Mouse (Mus musculus): ENCODE measurements at regions not wholly inside any gene's neighbourhood (a gene's known extent, or its start where the extent isn't known, plus 50 kb on each side); places are given as distances from the start of the nearest gene placed in this dataset.
A peak's percentile ranks its signal among the peaks of the same experiment; 100 is the strongest.

DNA sequence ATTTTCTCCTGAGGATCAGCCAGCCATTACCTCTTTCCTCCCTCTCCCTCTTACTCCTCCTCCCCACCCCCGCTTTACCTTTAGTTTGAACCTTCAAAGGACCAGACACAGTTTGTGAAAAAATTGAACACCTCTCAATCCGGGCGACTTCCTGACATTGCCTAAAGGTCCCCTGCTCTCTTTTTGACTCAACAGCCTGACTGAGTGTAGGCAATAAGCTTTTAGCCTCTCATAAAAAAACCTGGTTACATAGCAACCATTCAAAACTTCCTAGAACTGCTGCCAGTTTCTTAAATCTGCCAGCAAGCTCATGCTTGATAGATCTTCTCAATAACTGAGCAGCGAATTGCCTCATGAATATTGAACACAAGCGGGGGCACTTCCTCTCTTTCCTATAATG is 71.7 kb downstream of the Zfp945 start:
- H3K9ac ChIP-seq, result no peak overlapping the region
- no peaks in the 10 kb centered on the region for H3K27me3 ChIP-seq
- no peaks in the 10 kb centered on the region for H3K4me1 ChIP-seq (replicated peaks)
- WGBS, result 71% methylated on average over 5 of the region's 5 CpGs
- H3K36me3 ChIP-seq, result peaks cover 62% of the 10 kb centered on the region
- H3K4me3 ChIP-seq, result no peak overlapping the region
- H3K9me3 ChIP-seq, result peaks cover 48% of the 10 kb centered on the region
- no peak overlapping the region for H3K27ac ChIP-seq (replicated peaks)
- no peak overlapping the region for H3K4me2 ChIP-seq
- no peak for ATAC-seq (ENCODE audit: low FRiP score, low read depth)

DNA sequence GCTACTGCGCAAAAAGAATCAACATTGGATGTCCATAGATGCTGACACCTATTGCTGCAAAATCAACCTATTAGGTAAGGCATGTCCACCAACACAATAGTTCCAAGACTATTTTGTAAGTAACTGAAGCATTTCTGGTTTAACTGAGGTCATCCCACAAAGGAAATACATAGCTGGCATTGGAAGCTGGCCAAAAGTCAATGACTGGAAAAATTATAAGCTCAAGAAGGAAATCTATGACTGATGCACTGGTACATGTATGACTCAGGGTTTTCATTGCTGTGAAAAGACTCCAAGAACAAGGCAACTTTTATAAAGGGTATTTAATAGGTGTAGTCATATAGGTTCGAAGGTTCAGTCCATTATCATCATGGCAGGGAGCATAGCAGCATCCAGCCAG is 82.5 kb downstream of the Zfp945 start:
- H3K4me3 ChIP-seq, result no peak overlapping the region
- H3K9ac ChIP-seq, result no peak overlapping the region
- peaks cover 57% of the 10 kb centered on the region for H3K36me3 ChIP-seq
- WGBS, result 90% methylated on average over 2 of the region's 2 CpGs
- H3K4me1 ChIP-seq (replicated peaks), result no peaks in the 10 kb centered on the region
- no peaks in the 10 kb centered on the region for H3K27me3 ChIP-seq
- H3K27ac ChIP-seq (replicated peaks), result no peak overlapping the region
- no peak for ATAC-seq (ENCODE audit: low FRiP score, low read depth)
- H3K9me3 ChIP-seq, result peaks cover 41% of the 10 kb centered on the region
- no peak overlapping the region for H3K4me2 ChIP-seq

DNA sequence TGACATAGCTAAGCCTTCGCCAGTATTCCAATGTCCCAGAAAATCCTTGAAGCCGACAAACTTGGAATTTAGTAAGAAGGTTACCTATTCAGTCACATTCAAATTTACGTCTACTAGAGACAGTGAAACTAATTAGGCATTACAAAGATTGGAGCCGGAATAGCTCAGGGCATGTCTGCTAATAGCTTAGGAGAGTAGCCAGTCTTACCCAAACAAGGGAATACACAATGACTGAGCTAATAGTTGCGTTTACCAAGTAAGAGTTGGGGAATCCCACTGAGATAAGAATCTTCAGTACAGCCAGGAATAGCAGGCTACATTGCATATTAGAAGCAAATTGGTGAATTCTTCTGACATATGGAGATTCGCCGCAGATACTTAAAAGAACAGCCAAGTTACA is 121.2 kb downstream of the Zfp945 start:
- no peak overlapping the region for H3K4me2 ChIP-seq
- no peak overlapping the region for H3K27ac ChIP-seq (replicated peaks)
- no peaks in the 10 kb centered on the region for H3K9me3 ChIP-seq
- no peaks in the 10 kb centered on the region for H3K4me1 ChIP-seq (replicated peaks)
- no peak overlapping the region for H3K9ac ChIP-seq
- no peaks in the 10 kb centered on the region for H3K27me3 ChIP-seq
- H3K4me3 ChIP-seq, result no peak overlapping the region
- no peak for ATAC-seq (ENCODE audit: low FRiP score, low read depth)
- H3K36me3 ChIP-seq, result no peaks in the 10 kb centered on the region
- 57% methylated on average over 7 of the region's 7 CpGs for WGBS

DNA sequence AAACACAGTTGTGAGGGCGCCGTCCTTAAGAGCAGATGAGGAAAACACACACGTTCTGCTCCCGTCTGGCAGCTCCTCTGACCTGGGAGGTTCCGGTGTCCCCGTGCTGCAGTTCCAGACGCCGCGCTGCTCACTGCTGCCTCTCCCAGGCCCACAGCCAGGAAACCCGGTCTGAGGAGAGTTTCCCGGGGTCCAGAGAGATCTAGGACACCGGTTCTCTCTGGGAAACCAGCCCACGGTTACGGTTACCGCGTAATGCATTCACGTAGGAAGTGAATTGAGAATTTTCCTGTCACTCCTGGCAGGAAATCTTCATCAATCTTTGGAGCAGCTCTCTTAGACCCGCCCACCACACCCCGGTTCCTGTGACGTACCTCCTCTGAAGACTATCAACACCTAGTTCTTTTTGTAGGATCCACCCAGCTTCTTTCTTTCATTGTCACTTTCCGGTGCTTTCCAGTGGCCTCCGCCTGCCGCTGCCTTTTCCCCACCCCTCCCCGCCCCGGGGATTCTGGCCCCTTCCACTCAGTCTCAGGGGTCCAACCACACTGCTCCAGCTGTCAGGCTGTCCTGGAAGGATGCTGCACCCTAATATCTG is 127.3 kb downstream of the Zfp945 start:
- Histone ChIP-seq H3K9me3 (peaks cover 1% of the 10 kb centered on the region), H3K9ac (peak overlapping the region; percentile 64), H3K27ac (replicated peaks) (peak overlapping the region; percentile 88), H3K4me3 (peak overlapping the region; percentile 57), H3K27me3 (no peaks in the 10 kb centered on the region), H3K4me2 (peak overlapping the region; percentile 62), H3K4me1 (replicated peaks) (peaks cover 16% of the 10 kb centered on the region), H3K36me3 (peaks cover 18% of the 10 kb centered on the region)
- WGBS, result 0% methylated on average over 25 of the region's 25 CpGs
- ATAC-seq (ENCODE audit: low FRiP score, low read depth), result peak; percentile 94

DNA sequence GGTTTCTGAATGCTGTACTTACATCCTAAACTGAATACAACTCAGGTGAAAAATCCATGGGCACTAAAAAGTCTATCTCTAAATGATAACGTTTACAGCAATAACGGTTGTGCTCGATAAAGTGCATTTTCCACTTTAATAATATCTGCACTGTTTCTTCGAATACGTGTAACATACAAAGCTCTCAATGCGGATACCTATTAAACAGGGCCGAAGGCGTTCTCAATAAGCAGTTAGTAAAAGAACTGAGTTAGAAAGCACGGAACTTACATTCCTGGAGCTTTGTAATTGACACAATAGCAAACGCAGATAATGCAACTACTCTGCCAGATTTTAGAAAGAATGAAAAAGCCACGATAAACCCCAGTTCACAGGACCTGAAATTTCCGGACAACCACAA is 127.8 kb downstream of the Zfp945 start:
- peak overlapping the region; percentile 62 for H3K4me2 ChIP-seq
- ATAC-seq (ENCODE audit: low FRiP score, low read depth), result no peak
- whole genome bisulfite sequencing, result 11% methylated on average over 12 of the region's 12 CpGs
- H3K4me3 ChIP-seq, result peak overlapping the region; percentile 57
- peak overlapping the region; percentile 64 for H3K9ac ChIP-seq
- H3K4me1 ChIP-seq (replicated peaks), result peaks cover 16% of the 10 kb centered on the region
- H3K27me3 ChIP-seq, result no peaks in the 10 kb centered on the region
- H3K36me3 ChIP-seq, result peaks cover 20% of the 10 kb centered on the region
- peaks cover 6% of the 10 kb centered on the region for H3K9me3 ChIP-seq
- H3K27ac ChIP-seq (replicated peaks), result peak overlapping the region; percentile 88

DNA sequence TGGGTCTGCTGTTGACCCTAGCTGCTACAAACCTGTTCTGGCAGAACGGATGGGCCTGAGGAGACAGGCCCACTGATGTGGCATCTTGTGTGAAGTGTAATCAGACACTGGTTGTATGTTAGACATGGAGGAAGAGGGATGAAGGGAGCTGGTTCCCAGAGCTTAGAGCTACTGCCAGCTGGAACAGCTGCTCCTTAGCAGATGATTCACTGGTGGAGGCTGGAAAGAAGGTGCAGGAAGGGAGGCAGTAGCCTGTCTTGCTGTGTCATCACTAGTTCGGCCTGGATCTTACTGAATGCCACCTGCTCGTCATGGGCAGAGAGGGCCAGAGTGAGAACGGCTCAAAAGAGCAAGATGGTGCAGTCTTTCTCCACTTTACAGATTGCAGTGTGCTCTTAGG is 130.6 kb downstream of the Zfp945 start:
- peaks cover 30% of the 10 kb centered on the region for H3K9me3 ChIP-seq
- H3K27me3 ChIP-seq, result no peaks in the 10 kb centered on the region
- no peak overlapping the region for H3K4me3 ChIP-seq
- peaks cover 27% of the 10 kb centered on the region for H3K36me3 ChIP-seq
- 97% methylated on average over 4 of the region's 4 CpGs for WGBS
- peaks cover 16% of the 10 kb centered on the region for H3K4me1 ChIP-seq (replicated peaks)
- no peak for ATAC-seq (ENCODE audit: low FRiP score, low read depth)
- no peak overlapping the region for H3K27ac ChIP-seq (replicated peaks)
- H3K4me2 ChIP-seq, result no peak overlapping the region
- H3K9ac ChIP-seq, result no peak overlapping the region

Measured in hindbrain, embryonic 15.5 days (tissue).